Mouse (Mus musculus) E14TG2a.4 (cell line): ENCODE results near the gene Lim2.
A peak's percentile ranks its signal among the peaks of the same experiment; 100 is the strongest.

Experiments used
- H3K27me3 ChIP-seq: 2 replicates; pipeline ENCODE4 v1.6.1; 2014; ENCODE audit warnings: low read length, control low read depth; ENCODE audit not compliant: insufficient read depth
- H3K36me3 ChIP-seq: 2 replicates; pipeline ENCODE4 v1.6.1; 2014; ENCODE audit warnings: low read length, control low read depth; ENCODE audit not compliant: insufficient read depth
- H3K4me1 ChIP-seq: replicated peaks from 2 replicates; pipeline ENCODE4 v1.6.1; 2014; ENCODE audit warnings: low read depth, low read length, control low read depth
- H3K4me3 ChIP-seq: replicated peaks from 2 replicates; pipeline ENCODE4 v1.5.1; 2014; ENCODE audit warnings: mild to moderate bottlenecking, low read length
- H3K9me3 ChIP-seq: 2 replicates; pipeline ENCODE4 v1.6.1; 2014; ENCODE audit warnings: low read length, control low read depth
- CTCF ChIP-seq: conservative IDR thresholded peaks from 2 replicates; pipeline ENCODE4 v1.5.1; 2014; ENCODE audit warnings: low read length
- NANOG ChIP-seq: IDR thresholded peaks from 2 replicates; pipeline ENCODE4 v1.6.1; 2014; ENCODE audit warnings: borderline replicate concordance, low read length, mixed read lengths
- POU5F1 ChIP-seq: IDR thresholded peaks from 2 replicates; pipeline ENCODE4 v1.6.1; 2014; ENCODE audit warnings: low read length, borderline replicate concordance

Gene Lim2

DNA sequence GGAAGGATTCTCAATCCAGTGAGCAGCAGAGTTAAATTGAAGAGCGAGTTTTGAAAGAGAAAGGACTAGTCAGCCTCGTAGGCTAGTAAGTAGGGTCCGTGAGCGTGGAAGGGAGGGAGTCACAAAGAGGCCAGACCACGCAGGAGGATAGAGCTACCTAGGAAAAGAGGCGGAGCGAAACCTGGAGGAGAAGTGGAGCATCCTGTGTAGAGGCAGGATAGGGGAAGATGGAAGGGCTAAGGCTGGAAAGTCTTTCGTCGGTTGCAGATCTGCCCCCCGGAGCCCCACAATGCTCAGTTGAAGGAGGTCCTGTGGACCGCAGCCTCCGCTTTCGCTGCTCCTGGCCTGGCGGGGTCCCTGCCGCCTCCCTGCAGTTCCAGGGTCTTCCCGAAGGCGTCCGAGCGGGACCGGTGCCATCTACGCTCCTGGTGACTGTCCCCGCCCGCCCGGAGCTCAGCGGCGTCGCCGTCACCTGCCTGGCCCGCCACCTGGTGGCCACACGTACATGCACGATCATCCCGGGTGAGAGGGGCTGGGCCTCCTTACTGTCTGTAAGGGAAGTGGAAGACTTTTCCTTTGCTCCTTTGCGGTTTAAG, 38.7 kb downstream of the Lim2 start:
- Histone ChIP-seq H3K4me3 (peak overlapping the region; percentile 86), H3K27me3 (peaks cover 38% of the 10 kb centered on the region)

DNA sequence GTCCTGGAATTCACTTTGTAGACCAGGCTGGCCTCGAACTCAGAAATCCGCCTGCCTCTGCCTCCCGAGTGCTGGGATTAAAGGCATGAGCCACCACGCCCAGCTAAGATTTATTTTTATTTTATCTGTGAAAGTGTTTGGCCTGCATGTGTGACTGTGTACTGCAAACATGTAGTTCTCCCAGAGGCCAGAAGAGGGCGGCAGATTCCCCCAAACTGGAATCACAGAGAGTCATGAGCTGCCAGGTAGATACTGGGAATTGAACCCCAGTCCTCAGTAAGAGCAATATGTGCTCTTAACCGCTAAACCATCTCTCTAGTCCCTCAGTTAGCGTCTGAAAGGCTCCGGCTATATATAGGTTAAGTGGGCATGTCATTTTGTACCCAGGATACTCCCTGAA, 42.9 kb downstream of the Lim2 start:
- Histone ChIP-seq H3K27me3 (peaks cover 24% of the 10 kb centered on the region), H3K4me1 (peaks cover 10% of the 10 kb centered on the region), H3K4me3 (no peak overlapping the region), H3K36me3 (peaks cover 5% of the 10 kb centered on the region; the same call in 1 of the 2 replicates), H3K9me3 (no peaks in the 10 kb centered on the region)
- TF ChIP-seq NANOG (no peak), CTCF (peak; percentile 88)

More for the DNA sequence above, 38.7 kb downstream of the Lim2 start:
- Histone ChIP-seq H3K36me3 (peaks cover under 1% of the 10 kb centered on the region; the same call in 1 of the 2 replicates), H3K4me1 (peaks cover 32% of the 10 kb centered on the region), H3K9me3 (no peaks in the 10 kb centered on the region)
- TF ChIP-seq CTCF (peak; percentile 35), NANOG (no peak)

DNA sequence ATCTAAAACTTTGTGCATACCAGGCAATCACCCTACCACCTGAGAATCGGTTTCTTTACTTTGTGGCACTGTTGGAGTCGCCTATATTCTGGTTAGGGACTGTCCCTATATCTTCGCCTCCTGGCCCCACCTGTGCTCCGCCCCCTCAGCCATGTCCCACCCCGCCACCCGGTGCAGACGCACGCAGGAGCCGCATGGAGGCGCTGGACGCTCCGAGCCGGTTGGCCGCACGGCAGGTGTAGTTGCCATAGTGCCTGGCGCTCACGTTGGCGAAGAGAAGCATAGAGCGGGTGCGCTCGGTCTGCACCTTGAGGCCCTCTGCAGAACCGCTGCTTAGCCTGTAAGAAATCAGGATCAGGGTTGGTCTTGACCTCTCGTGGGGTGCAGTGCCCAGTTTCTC, 48.2 kb downstream of the Lim2 start:
- H3K4me3 ChIP-seq = peak overlapping the region; percentile 67
- peaks cover 23% of the 10 kb centered on the region for H3K4me1 ChIP-seq
- peaks cover 5% of the 10 kb centered on the region; the same call in 1 of the 2 replicates for H3K36me3 ChIP-seq
- peaks cover 62% of the 10 kb centered on the region for H3K27me3 ChIP-seq
- no peak for TF ChIP-seq NANOG
- TF ChIP-seq CTCF = no peak
- no peak for TF ChIP-seq POU5F1
- H3K9me3 ChIP-seq = no peaks in the 10 kb centered on the region

DNA sequence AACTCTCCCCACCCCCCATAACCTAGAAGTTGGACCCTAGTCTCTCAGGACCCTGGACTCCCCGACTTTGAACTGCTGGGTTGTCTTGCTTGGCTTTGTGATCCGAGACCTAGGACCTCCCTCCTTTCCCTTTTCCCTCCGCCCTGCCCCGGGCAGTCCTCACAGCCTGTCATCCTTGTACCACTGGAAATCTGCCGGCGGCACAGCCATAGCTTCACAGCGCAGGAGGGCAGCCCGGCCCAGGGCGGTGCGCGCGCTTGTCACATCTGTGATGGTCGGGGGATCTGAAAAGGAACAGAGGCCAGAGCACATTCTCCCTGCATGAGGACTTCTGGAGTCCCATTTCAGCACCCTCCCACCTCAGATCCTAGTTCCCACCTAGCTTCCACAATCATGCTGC, 48.9 kb downstream of the Lim2 start:
- TF ChIP-seq POU5F1 = no peak
- no peak for TF ChIP-seq CTCF
- no peak for TF ChIP-seq NANOG
- peaks cover 3% of the 10 kb centered on the region; the same call in 1 of the 2 replicates for H3K36me3 ChIP-seq
- H3K4me3 ChIP-seq = peak overlapping the region; percentile 67
- H3K4me1 ChIP-seq = peaks cover 23% of the 10 kb centered on the region
- no peaks in the 10 kb centered on the region for H3K9me3 ChIP-seq
- H3K27me3 ChIP-seq = peaks cover 62% of the 10 kb centered on the region

DNA sequence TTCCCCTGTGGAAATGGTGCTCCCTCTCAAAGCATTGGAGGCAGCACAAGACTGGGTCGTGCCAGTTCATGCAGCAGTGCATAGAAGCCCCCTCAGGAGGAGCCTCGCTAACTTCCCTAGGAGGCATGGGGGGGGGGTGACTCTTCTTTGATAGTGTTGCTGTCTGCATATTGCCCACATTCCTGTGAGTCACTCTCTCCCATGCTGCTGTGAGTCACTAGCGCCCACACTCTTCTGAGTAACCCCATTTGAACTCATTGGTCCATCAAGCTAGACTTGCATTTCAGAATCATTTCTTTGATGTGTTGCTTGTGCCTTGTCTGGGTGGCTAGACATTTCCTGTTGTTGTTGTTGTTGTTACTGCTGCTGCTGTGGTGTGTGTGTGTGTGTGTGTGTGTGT, 53.7 kb downstream of the Lim2 start:
- H3K9me3 ChIP-seq = no peaks in the 10 kb centered on the region
- no peaks in the 10 kb centered on the region for H3K36me3 ChIP-seq
- H3K4me1 ChIP-seq = peaks cover 19% of the 10 kb centered on the region
- no peak for TF ChIP-seq CTCF
- no peak for TF ChIP-seq NANOG
- TF ChIP-seq POU5F1 = no peak
- peaks cover 56% of the 10 kb centered on the region for H3K27me3 ChIP-seq
- H3K4me3 ChIP-seq = no peak overlapping the region

DNA sequence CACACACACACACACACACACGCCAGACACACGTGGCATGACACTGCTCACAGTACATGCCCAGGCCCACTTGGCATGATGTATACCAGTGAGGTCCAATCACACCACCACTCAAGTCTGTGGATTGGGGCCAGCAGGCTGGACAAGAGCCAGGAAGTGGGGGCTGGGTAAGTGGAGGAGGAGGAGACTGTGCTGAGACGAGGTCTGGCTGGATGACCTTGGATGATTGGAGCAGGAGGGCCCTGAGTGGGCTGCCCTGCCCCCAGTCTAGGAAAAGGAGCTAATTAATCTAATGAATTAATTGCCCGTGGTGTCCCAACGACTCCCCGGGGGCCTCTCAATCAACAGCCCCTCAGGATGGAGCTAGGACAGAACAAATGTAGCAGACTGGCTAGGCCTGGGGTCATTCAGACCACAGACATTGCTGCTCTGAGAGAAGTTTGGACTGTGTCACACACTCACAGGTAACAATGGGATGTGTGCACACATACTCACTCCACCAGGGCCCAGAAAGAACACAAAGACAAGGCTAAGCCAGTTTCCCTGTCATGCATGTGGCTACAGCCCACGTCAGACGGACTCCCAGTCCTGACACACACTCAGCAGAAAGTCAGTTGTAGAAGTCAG, 54.7 kb downstream of the Lim2 start:
- Histone ChIP-seq H3K9me3 (no peaks in the 10 kb centered on the region), H3K27me3 (peaks cover 55% of the 10 kb centered on the region), H3K36me3 (no peaks in the 10 kb centered on the region), H3K4me3 (no peak overlapping the region), H3K4me1 (peaks cover 9% of the 10 kb centered on the region)
- TF ChIP-seq NANOG (no peak), POU5F1 (no peak)

DNA sequence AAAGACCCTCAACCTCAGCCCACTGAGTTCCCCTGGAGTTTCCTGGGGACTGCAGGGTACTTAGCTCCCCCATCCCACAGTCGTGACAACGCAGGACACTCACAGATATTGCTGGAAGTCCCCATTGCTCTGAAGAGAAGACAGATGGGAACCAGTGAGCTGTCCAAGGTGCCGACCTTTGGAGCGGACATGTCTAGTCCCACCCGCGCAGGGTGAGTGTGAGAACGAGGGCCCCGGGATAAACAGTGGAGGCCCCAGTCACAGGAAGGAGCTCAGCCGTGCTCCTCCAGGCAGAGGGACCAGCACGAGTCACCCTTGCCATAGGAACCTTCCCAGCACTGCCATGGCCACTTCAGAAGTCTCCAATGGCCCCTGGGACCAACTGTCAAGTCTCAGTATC, 55.8 kb downstream of the Lim2 start:
- H3K27me3 ChIP-seq = peaks cover 53% of the 10 kb centered on the region
- no peaks in the 10 kb centered on the region for H3K36me3 ChIP-seq
- no peaks in the 10 kb centered on the region for H3K9me3 ChIP-seq
- H3K4me3 ChIP-seq = no peak overlapping the region
- peaks cover 8% of the 10 kb centered on the region for H3K4me1 ChIP-seq
- TF ChIP-seq CTCF (no peak), NANOG (no peak), POU5F1 (no peak)
